Mouse (Mus musculus) cerebellum, adult 8-10 months (tissue): ENCODE data around the gene Sirt7.
"Not testable (repeated sequence)": the region's sequence is repeated elsewhere in the genome, so short reads cannot be mapped to it uniquely, and the experiment has no call there.

Experiments used
- DNase-seq: peaks from one replicate; pipeline ENCODE4 v3.0.0; 2022

Sirt7 gene

DNA sequence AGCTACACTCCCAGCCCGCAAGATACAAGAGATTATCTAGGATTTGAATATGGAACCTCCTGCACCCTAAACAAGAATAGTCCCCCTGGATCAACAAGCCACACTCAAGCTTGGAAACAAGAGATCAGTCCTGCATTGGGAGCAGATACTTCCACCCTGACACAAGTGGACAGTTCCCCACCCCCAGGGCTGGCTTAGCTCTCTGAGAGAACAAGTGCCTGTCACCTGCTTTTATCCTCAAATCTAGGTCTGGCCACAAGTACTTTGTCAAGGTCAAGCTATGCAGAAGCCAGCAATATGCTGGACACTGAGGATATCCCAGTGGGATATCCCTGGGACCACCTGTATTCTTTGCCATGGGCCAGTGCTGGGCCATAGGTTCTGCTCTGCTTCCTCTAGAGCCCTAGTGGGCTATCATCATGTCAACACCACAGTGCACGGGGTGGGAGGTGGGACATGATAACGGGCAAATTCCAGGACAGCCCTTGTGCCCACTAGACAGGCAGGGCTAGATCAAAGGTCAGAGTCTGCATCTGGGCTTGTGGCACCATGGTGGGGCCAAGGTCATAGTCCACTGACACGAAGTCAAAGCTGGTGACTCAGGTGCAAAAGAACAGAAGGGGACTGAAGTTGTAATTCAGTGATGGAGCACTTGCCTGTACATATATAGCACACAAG, 8.3 kb downstream of the Sirt7 start:
- DNase-seq = no peak

DNA sequence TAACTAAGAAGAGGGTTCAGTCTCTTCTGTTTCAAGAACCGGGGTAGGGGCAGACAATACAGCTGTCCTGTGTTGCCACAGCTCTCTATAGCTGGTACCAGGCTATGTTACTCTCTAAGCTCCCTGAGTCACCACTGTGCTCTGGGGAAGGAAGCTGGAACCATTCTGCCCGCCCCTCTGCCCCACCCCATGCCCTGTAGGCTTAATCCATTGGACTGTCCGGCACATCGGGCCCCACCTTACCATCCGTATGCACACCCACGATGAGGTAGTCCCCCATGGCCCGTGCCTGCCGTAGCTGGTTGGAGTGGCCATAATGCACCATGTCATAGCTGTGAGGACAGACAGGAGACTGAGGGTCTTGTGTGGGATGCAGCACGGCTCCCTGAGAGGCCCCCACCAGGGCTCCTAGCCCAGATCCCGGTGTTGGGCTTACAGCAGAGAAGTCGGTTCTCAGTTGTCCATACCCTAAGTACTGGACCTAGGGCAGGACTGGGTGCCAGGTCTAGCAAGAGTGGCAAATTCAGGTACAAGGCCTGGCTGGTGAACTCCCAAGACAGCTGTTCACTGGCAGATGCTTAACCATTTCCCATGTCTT, 9.3 kb downstream of the Sirt7 start:
- no peak for DNase-seq

DNA sequence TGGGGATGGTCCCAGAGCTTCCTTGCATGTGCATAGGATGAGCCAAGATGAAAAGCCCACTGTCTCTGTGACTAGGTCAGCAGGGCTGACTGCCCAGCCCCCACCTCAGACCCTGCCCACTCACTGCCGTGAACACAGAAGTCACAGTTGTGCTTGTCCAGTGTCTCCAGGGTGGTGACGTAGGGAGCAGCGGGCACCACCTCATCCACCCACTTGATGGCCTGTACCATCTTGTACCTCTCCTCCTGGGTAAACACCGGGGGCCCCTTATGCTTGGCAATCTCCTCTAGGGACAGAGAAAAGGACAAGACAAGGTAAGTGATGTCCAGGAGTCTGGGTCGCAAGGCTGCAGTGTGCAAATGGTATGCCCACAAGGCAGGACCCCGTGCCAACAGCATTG, 9.9 kb downstream of the Sirt7 start:
- DNase-seq = no peak

DNA sequence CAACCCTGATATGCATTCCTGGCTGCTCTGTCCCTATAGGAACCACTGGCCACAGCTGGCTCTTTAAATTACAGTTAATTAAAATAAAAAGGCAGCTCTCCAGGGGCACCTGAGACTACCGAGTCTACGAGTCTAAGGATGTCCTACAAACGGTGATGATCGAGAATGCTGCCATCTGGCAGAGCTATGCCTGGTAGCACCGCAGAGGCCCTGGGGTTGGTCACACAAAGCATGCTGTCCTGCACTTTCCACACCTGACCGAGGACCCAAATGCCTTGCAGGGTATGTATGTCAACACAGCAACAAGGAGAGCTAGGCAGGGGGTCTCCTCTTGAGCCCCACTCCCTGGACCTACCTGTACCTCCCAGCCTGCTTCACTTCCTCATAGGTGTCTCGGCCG, 11.1 kb downstream of the Sirt7 start:
- DNase-seq = no peak

DNA sequence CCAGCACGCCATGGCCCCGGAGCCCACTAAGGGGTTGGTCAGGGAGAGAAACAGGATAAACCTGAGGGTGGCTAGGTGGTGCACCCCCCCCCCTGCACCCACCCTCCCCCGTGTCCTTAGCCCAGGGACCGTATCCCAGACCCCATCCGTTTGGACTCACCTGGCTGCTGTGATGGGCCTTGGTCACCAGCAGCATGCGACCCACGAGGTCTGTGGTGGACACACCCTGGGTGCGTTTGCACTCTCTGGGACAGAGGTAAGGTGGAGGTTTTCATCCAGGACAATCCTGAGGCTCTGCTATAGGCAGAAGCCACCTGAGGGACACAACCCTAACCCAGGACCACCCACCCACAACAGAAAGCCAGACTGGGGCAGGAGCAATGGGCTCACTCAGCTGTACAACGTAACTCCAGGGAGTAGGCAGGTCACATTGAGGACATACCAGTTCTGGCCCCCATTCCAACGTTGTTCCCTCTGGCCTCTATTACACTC, 11.5 kb downstream of the Sirt7 start:
- no peak for DNase-seq

DNA sequence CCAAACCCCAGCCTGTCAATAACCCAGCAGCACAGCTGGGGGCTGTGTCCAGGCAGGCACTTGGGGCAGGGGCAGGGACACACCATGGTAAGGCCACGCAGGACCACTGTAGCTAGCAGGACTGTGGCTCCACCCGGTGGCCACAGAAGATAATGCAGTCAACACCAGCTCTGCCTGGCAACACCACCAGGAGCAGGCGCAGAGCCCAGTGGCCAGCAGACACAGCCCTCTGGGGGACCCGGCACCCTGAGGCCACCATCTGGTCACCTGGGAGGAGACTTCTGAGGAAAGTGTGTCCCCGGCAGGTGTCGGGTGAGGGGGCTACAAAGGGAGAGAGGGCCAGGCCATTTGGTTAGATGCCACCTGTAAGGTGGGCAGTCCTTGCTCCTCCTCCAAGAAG, 12.3 kb downstream of the Sirt7 start:
- DNase-seq = peak; percentile 93

DNA sequence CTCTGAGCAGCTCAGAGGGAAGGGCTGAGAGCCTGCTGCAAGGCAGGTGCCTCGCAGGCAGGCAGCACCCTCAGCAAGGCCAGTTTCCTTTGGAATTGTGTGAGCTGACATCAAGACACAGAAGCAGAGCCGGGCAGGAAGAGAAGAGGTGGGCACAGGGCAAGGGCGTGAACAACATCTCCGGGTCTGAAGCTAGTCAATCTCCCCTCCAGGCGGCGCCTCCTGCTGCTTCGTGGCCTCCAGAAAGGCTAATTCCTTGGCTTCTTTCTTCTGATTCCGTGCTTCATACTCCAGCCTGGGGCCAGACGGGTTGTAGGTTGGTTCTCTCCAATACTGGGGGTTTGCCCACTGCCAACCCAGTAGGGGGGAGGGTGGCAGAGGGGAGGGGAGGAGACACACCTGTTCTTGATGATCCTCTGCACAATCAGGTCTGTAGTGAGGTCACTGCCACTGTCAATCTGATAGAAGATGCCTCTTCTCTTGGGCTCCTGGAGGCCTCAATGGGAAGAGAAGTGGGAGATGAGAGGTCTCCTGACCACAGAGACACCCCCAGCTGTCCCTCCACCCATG, 14.5 kb downstream of the Sirt7 start:
- no peak for DNase-seq

DNA sequence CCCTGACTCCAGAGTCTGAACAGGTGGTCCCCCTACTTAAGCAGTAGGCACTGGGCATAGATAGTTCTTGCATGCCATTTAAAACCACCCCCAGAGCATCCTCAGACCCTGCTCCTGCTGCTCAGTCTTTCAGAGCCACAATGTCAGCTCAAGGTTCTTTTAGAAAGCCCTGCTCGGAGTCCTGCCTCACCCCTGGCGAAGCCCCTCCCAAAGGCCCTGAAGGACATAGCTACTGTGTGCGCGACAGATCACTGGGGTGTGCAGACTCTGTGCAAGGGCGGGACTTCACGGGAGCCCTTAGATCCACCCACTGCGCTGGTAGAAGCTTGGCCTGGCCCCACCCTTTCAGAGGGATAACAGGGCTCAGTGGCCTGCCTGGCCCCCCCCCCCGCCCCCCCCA, 15.8 kb downstream of the Sirt7 start:
- DNase-seq = no peak

DNA sequence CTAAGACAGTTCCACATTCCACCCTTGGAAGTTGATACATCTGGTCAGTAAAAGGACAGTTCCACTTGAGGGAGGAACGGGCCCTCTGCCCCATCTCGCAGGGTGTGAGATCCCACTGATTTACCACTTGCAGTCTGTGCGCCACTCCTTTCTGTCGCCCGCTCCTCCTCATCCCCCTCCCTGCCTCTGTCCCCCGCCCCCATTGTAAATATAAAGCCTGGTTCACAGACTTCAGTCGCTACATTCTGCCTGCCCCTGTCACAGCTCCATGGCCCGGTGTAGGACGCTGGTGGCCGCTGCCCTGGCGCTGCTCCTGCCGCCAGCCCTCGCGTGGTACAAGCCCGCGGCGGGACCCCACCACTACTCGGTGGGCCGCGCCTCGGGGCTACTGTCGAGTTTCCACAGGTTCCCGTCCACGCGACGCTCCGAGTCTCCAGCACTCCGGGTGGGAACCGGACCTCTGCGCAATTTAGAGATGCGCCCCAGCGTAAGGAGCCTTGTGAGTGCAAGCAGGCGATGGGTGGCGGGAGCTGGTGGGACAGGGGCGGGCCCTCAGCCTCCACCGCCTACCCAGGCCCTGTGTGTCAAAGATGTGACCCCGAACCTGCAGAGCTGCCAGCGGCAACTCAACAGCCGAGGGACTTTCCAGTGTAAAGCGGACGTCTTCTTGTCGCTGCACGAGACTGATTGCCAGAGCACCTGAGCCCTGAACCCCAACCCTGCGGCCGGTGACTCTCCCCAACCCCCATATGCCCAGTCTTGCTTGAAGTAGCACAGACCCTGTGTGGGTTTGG, 16.6 kb downstream of the Sirt7 start, which contains the start of gene Npb:
Gene Npb (plus strand): TSS at position 237 of the 794 bp plus-strand sequence.
- DNase-seq = no peak

DNA sequence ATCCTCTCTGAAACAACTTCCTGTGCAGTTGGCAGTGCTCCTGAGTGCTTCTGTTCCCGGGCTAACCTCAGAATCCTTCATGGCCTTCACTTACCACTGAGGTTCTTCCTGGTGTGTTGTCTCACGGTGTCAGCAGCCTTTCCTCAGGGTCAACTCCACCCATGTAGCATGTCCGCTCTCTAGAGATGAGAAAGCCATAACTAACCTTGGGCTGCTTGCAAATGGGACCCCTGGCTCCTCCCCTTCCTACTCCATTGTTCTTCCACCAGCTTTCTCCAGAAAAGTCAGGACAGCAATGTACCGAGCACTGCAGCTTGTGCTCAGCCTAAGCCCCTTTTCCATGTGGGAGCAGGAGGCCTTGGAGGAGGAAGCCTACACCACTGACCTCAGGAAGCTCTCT, 18.3 kb downstream of the Sirt7 start:
- no peak for DNase-seq

DNA sequence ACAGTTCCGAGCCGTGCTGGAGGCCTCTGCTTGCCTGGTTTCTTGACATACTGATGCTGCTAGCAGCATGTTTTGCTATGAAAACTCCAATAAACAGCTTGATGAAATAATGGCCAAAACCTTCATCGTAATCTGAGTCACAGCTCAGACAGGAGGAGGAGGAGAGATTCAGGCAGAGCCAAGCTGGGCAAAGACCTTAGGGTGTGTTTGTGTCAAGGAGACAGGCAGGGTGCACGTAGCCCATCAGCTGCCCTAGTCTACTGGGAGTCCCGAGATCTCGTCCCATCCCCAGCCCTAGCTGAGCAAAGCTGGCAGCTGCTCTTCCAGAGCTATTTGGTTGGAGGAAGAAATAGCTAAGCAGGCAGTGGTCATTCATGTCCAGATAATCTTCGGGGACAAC, 19.4 kb downstream of the Sirt7 start:
- DNase-seq = no peak

DNA sequence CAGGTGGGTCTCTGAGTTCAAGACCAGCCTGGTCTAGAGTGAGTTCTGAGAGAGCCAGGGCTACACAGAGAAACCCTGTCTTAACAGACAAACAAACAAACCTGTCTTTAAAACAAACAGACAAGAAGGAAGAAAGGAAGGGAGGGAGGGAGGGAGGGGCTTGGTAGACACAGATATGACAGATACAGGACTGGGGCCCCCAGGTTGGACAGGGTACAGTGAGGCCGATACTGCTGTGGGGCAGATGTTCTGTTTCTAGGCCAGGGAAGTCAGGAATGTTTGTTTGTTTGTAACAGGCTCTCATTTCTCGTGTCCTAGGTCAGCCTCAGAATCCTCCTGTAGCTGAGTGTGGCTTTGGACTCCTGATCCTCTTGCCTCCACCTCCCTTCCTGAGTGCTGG, 21.5 kb downstream of the Sirt7 start:
- DNase-seq = no peak

DNA sequence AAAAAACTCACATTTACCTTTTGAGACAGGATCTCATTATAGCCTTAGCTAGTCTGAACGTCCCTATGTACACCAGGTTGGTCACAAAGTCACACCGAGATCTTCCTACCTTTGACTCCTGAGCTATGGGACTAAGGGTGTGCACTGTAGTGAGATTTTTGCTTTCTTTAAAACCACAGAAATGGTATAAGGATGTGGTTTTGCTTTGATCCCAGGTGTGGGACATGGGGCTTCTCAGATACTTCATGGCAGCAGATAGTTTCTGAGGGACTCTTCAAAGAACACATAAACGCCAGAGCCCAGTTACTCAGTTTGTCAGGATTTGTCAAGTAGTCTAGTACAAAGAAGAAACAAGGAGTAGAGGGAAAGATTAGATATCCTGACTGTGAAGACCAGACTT, 24.3 kb downstream of the Sirt7 start:
- DNase-seq = no peak

DNA sequence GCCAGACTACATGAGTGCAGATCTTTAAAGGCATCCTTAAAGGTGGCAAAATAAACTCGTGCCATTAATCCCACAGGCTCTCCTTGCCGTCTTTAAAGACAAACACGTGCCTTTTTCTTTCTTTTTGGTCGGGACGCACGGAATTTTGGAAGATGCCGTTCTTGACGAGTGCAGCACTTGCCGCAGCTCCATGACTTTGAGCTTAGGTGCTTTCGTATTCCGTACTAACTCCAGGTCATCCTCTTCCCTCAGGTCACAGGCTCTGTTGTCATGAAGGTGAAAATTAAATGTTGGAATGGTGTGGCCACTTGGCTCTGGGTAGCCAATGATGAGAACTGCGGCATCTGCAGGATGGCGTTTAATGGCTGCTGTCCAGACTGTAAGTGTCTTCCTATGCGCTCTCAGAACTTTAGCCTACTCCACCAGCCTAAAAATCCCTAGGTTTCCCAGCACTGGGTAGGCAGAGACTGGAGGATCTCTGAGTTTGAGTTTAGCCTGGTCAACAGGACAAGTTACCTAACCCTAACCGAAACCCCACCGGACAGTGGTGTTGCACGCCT, 26.0 kb downstream of the Sirt7 start:
- DNase-seq = no peak

DNA sequence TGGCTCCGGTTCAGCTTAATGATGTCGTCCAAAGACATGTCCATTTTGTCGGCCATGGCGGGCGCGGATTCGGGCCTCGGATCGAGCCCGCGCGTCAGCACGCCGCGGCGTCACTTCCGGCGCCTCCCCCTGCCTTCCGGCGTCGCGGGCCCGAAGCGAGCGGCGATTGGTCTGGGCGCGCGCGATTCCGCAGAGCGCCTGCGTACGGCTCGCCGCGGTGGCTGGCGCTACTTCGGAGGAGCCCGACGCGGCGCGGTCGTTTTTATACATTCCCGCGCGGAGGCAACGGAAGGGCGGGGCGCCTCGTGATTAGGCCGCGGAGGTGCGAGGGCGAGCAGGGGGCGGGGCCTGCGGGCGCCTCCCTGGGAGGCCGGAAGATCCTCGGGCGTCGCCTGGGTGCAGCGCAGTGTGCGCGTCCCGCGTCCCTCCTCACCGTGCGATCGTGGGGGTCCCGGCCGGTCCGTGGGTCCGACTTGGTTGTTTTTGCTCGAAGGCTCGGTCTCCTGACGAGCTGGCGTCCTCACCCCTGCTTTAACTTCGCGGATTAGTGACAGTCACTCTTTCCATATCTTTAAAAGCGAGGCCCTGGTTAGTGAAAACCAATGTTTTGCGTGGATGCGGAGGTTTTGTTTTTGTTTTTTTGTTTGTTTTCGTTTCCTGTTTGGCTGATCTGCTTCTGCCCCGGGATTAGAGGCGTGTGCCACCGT, 26.6 kb downstream of the Sirt7 start, which contains the start of the genes Alyref and Anapc11:
Gene Alyref (minus strand): TSS at position 83 of the 707 bp plus-strand sequence.
Gene Anapc11 (plus strand): TSS at position 139 of the 707 bp plus-strand sequence.
- peak; percentile 87 for DNase-seq

DNA sequence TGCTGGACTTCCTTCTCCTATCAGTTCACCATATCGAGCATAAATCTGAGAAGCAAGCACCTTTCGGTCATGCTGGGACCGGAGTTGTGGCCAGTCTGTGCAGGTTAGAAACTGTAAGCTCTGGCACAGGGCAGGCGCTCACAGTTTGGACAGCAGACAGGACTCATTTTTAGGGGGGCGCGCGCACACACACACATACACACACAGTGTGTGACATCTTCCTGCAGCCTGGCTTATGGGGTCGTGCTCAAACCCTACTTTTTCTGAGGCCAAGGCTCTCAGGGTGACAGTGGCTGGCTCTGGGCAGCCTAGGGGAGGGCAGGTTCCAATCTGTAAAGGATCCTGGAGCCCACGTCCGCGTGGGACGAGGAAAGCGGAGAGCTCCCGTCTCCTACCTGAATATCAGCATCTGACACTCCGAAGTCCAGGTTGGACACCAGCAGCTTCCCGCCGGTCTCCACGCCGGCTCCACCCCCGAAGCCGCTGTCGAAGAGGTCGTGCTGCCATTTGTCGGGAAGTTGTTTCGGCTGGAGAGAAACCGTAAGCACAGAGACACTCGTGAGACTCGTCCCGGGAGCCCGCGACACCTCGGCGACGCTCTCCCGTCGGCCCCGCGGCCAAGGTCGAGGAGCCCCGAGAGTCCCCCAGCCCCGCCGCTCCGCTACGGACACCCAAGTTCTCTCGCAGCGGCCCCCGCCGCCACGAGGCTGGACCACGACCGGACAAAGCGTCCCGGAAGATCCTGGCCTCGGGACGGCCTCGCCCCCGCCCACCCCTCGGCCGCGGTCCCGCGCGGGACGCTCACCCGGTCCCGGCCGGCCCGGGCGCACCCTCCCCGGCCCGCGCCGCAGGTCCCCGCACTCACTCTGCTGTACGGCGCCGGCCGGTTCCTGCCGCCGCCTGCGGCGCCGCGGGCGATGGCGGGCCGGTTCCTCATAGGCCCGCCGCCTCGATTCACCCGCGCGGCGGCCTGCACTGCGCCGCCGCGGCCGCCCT, 27.5 kb downstream of the Sirt7 start:
- no peak for DNase-seq

DNA sequence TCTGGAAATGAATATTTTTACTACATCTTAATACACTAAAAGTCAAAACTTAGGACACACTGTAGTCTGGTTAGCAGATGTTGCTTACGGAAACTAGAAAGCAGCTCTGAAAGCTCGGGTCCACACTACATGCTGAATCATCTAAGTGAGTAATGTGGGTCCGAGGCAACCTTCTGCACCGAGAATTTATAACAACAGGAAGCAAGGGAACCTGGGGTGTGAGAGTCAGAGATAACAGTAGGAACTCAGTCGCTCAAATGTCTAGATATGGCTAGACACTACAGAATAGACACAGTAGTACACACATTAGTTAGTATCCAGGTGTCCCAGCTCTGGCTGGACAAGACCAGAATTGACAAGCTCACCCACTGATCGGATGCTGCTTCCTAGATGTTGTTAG, 36.5 kb downstream of the Sirt7 start:
- no peak for DNase-seq

DNA sequence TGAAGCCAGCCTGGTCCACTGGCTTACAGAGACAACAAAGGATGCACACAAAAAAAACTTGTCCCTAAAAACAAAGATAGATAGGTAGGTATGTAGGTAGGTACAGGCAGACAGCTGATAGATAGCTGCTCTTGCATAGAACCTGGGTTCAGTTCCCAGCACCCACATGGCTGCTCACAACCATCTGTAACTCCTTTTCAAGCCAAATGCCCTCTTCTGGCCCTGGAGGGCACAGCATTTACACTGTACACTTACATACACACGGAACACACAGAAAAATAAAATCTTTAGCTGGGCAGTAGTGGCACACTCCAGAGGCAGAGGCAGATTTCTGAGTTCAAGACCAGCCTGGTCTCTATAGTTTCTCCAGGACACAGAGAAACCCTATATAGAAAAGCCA, 41.1 kb downstream of the Sirt7 start:
- DNase-seq = no peak

DNA sequence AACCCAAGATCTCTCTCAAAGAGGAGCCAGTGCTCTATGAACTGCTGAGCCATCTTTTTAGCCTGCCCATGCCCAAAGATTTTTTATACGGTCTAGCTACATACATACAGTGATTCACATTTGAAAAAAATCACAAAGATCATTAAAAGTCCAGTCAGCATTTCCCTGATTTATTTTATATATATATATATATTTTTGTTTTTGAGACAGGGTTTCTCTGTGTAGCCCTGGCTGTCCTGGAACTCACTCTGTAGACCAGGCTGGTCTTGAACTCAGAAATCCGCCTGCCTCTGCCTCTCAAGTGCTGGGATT, 42.1 kb downstream of the Sirt7 start:
- DNase-seq = not testable (repeated sequence)

DNA sequence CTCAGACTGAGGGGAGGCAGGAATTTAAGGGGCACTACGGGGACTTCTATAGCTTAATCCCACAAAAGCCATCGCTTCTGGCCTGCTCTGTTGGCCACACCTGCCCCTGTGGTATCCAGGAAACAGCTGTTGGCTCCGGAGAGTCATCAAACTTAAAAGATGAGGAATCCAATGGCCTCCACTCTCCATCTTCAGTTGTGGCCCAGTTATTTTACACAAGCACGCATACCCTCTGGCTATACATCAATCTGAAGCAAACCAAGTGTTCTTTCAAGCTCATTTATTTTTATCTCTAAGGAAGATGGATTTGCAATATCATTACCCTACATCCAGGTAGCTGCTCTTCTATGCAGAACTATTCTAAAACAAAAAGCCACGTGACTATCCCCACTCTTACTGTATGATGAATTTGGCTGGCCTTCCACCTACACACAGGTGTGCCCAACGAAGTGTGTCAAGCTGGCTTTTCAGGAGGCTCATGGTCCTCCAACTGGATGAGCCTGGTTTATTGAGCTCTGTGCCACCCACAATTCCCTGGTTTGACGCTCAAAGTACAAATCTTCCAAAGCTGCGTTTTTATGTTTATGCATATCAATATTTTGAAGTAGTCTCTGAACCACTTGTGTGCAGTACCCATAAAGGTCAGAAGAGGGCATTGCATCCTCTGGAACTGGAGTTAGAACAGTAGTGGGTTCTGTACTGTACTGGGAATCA, 42.6 kb downstream of the Sirt7 start:
- DNase-seq = no peak
